Mouse (Mus musculus) ES-Bruce4 (cell line): ENCODE results near the gene Rab30.

Experiments used
- CTCF ChIP-seq: IDR thresholded peaks from one replicate; pipeline ENCODE4 v1.8.1; 2011; ENCODE audit warnings: low read depth, low read length
- EP300 ChIP-seq: IDR thresholded peaks from 2 replicates; pipeline ENCODE4 v1.6.1; 2011; ENCODE audit warnings: low read depth, low read length; ENCODE audit not compliant: insufficient read depth
- POLR2A ChIP-seq: IDR thresholded peaks from one replicate; pipeline ENCODE4 v1.8.1; 2011; ENCODE audit warnings: low read length; ENCODE audit not compliant: insufficient read depth

DNA sequence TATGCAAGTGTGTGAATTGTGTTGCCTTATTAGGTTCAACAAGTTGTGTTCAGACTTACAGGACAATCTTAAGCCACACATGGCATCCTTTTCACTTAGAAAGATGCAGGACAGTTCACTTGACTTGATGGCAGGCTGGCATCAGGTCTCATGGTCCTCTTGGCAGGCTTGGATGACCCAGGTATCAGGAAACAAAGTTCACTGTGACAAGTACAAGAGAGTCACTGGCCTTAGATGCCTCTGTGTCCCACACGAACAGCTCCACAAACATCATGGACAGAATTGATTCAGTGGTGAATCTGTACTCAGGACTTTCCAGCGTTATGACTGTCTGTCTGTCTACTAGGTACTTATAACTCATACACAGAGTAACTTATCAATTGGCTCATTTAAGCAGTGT, 93.0 kb downstream of the Rab30 start:
- no peak for TF ChIP-seq CTCF
- TF ChIP-seq EP300, result no peak
- TF ChIP-seq POLR2A, result no peak
